In the genomic region with DNA sequence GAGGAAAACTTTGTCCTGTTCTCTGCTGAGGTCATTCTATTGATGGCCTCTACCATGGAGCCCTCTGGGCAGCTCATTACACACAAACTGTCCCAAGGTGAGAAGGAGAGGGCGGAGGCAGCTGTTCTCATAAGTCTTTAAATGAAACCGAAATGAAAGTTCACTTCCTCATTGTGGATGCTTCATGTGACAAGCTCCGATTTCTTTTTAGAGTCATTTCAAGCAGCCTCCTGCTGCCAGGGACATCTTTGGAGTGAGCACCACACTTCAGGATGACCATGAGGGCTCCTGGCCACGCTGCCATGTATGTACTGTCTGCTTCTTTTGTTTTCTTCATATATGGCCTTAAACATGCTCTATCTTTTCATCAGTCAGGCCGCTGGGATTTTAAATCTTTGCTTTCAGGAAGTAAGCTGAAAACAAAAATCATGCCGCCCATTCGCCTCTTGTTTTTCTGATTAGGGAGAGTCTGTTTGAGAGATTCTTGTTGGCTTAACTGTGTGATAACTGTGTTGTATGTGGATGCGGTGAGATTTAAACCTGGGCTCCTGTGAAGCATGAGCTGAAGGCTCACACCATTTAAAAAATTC, we compare ENCODE assay signal across 9 mouse cellular contexts. TPM values are rescaled to one million over a fixed set of nuclear protein-coding genes. Genes with fewer than 3 reads are reported as not detected.
DNase-seq lines count a peak whose midpoint lies in the region; ATAC-seq and TF ChIP-seq lines count a peak whose summit lies in the region.
"Had no signal": no experiment of that assay in that cellular context is flagged by ENCODE, and none has a peak within 500 bp of the region (broad histone marks: within the 10 kb centered on the region; RNA-seq: fewer than 3 reads in every experiment).

TSS of gene Ctss (plus strand) at position 165 of the 590 bp plus-strand sequence.

- no peak within 1 kb of the TSS for H3K9ac ChIP-seq in liver, embryonic 14.5 days (replicated peaks)

- no peak within 1 kb of the TSS for H3K4me2 ChIP-seq in liver, embryonic 14.5 days (ENCODE audit: low read depth)

- no peak within 1 kb of the TSS for H3K4me3 ChIP-seq in liver, embryonic 14.5 days (ENCODE audit: insufficient read depth in 1 of 2, low read depth in 2 of 2, low read length in 2 of 2)
- H3K4me3 ChIP-seq: erythroblast, embryonic 14.5 days had no signal

- no peak for TF ChIP-seq CTCF in liver, embryonic 14.5 days (IDR thresholded peaks at IDR 0.05; ENCODE audit: low read depth)

- ATAC-seq in hematopoietic stem cell, adult 5-6 weeks (replicated peaks in 1 of 2; ENCODE audit: insufficient read depth in 1 of 2, low FRiP score in 2 of 2, low TSS enrichment in 1 of 2, low read depth in 1 of 2, poor library complexity in 2 of 2, severe bottlenecking in 2 of 2), result peak; percentile 35 to 60
- no peak for ATAC-seq in liver, embryonic 14.5 days (ENCODE audit: insufficient read depth)

- no peak within 1 kb of the TSS for H3K27ac ChIP-seq in liver, embryonic 14.5 days

- H3K9me3 ChIP-seq in liver, embryonic 14.5 days (ENCODE audit: control insufficient read depth, low read length), result no peaks in the 10 kb centered on the region

- 53% methylated on average over 8 of the region's 8 CpGs for WGBS in liver, embryonic 14.5 days (ENCODE audit: insufficient replicate concordance)

- no peak for TF ChIP-seq EP300 in liver, embryonic 14.5 days (IDR thresholded peaks at IDR 0.05; ENCODE audit: low read depth)

- peaks cover 8 to 17% of the 10 kb centered on the region in 2 experiments for H3K4me1 ChIP-seq in liver, embryonic 14.5 days (replicated peaks; ENCODE audit: control insufficient read depth in 2 of 2, insufficient read depth in 2 of 2, low read length in 1 of 2)

- no peak for DNase-seq in left cerebral cortex, adult 8-10 months (ENCODE audit: low spot score in 2 of 2)
- DNase-seq in left cerebral cortex, adult 11 months (ENCODE audit: low spot score), result no peak
- DNase-seq in adrenal gland, postnatal 25 days, result no peak
- no peak for DNase-seq in liver, embryonic 14.5 days (ENCODE audit: low read depth in 3 of 3, low spot score in 3 of 3)
- DNase-seq in splenic B cell, adult 2 months (ENCODE audit: low read depth, low spot score), result peak; percentile 81
- DNase-seq in cerebellum, postnatal 25 days, result no peak
- DNase-seq in cerebellum, postnatal 4 days (ENCODE audit: low spot score in 2 of 2), result no peak

- H3K27me3 ChIP-seq in liver, embryonic 14.5 days (ENCODE audit: control insufficient read depth, insufficient read depth, low read length), result no peaks in the 10 kb centered on the region
- no peaks in the 10 kb centered on the region for H3K27me3 ChIP-seq in splenic B cell, adult 2 months (ENCODE audit: control insufficient read depth, insufficient read depth, low read length, poor library complexity, severe bottlenecking)

- no peaks in the 10 kb centered on the region for H3K36me3 ChIP-seq in liver, embryonic 14.5 days (replicated peaks; ENCODE audit: control insufficient read depth, insufficient read depth, low read depth)
- H3K36me3 ChIP-seq in splenic B cell, adult 2 months (ENCODE audit: control insufficient read depth, insufficient read depth, low read length, poor library complexity, severe bottlenecking), result peaks cover 4% of the 10 kb centered on the region

RNA-seq across cellular contexts. Expression of gene Ctss, which starts in this region (rescaled TPM):
- total RNA-seq in left cerebral cortex, adult 8-10 months (2022), result 100 to 1,000 TPM in 2 of 4 experiments, 10 to 100 TPM in 2; 59.3 to 341 (median 163) TPM
- total RNA-seq in adrenal gland, postnatal 25 days (2021), result 14.1 and 20.2 TPM in 2 replicates
- 73.4 and 145 TPM in 2 replicates for total RNA-seq in hematopoietic stem cell, adult 5-6 weeks (2017)
- 9.8 and 16.1 TPM in 2 replicates for polyA plus RNA-seq in liver, embryonic 14.5 days (2012; rRNA removed)
- polyA plus RNA-seq in liver, embryonic 14.5 days (2014; fragmentation: Nextera tagmentation; extraction: Ambion mirVana), result 27.1 and 27.7 TPM in 2 replicates
